Mouse (Mus musculus): Measurements from ENCODE around the gene Dpf1. TPM values are rescaled to one million over a fixed set of nuclear protein-coding genes. Genes with fewer than 3 reads are reported as not detected.
A peak's percentile ranks its signal among the peaks of the same experiment; 100 is the strongest.

Gene Dpf1
- total RNA-seq, 2 experiments from 2014 or later = 106 to 113 TPM

GRCm38 (mm10) chr7:29291616-29292457 is 11.9 kb upstream of the Dpf1 start:
- H3K27ac ChIP-seq = peak overlapping the region; percentile 86
- peak overlapping the region; percentile 30; the same call in 1 of the 2 replicates for H3K4me3 ChIP-seq
- DNase-seq (ENCODE audit: low spot score in 2 of 2) = no peak
- TF ChIP-seq CTCF (conservative IDR thresholded peaks at IDR 0.05) = no peak

GRCm38 (mm10) chr7:29292458-29293098 is 11.2 kb upstream of the Dpf1 start:
- Histone ChIP-seq H3K27ac (peak overlapping the region; percentile 81), H3K4me3 (peak overlapping the region; percentile 20)
- no peak for TF ChIP-seq CTCF (conservative IDR thresholded peaks at IDR 0.05)
- DNase-seq (ENCODE audit: low spot score in 2 of 2) = no peak

- no peak for DNase-seq (ENCODE audit: low spot score in 2 of 2)
- no peak for TF ChIP-seq CTCF (conservative IDR thresholded peaks at IDR 0.05)
- Histone ChIP-seq H3K4me3 (no peak overlapping the region), H3K27ac (peak overlapping the region; percentile 81)
Measured at GRCm38 (mm10) chr7:29293131-29294065, 10.4 kb upstream of the Dpf1 start.

GRCm38 (mm10) chr7:29294111-29294761 is 9.5 kb upstream of the Dpf1 start:
- peak overlapping the region; percentile 81 for H3K27ac ChIP-seq
- TF ChIP-seq CTCF (conservative IDR thresholded peaks at IDR 0.05) = no peak
- DNase-seq (ENCODE audit: low spot score in 2 of 2) = no peak
- H3K4me3 ChIP-seq = no peak overlapping the region

GRCm38 (mm10) chr7:29295861-29296647 is 7.7 kb upstream of the Dpf1 start:
- TF ChIP-seq CTCF (conservative IDR thresholded peaks at IDR 0.05) = no peak
- Histone ChIP-seq H3K4me3 (no peak overlapping the region), H3K27ac (no peak overlapping the region)
- DNase-seq (ENCODE audit: low spot score in 2 of 2) = no peak

- H3K4me3 ChIP-seq = no peak overlapping the region
- peak in 1 of 2 experiments; percentile 72 for DNase-seq (ENCODE audit: low spot score in 2 of 2)
- TF ChIP-seq CTCF (conservative IDR thresholded peaks at IDR 0.05) = peak; percentile 80
- H3K27ac ChIP-seq = no peak overlapping the region
Measured at GRCm38 (mm10) chr7:29296998-29297397, 6.8 kb upstream of the Dpf1 start.

- H3K4me3 ChIP-seq = no peak overlapping the region
- peak; percentile 79 for TF ChIP-seq CTCF (conservative IDR thresholded peaks at IDR 0.05)
- H3K27ac ChIP-seq = no peak overlapping the region
- DNase-seq (ENCODE audit: low spot score in 2 of 2) = peak in 1 of 2 experiments; percentile 72
Measured at GRCm38 (mm10) chr7:29301127-29301566, 2.6 kb upstream of the Dpf1 start.

- Histone ChIP-seq H3K4me3 (no peak overlapping the region), H3K27ac (no peak overlapping the region)
- TF ChIP-seq CTCF (conservative IDR thresholded peaks at IDR 0.05) = no peak
- DNase-seq (ENCODE audit: low spot score in 2 of 2) = no peak
Measured at GRCm38 (mm10) chr7:29302641-29303040, 1.1 kb upstream of the Dpf1 start.

GRCm38 (mm10) chr7:29304463-29305262 is 912 bp downstream of the Dpf1 start:
- no peak for DNase-seq (ENCODE audit: low spot score in 2 of 2)
- Histone ChIP-seq H3K27ac (peak overlapping the region; percentile 70), H3K4me3 (peak overlapping the region; percentile 71)
- TF ChIP-seq CTCF (conservative IDR thresholded peaks at IDR 0.05) = no peak

GRCm38 (mm10) chr7:29305263-29305988 is 1.7 kb downstream of the Dpf1 start:
- no peak for DNase-seq (ENCODE audit: low spot score in 2 of 2)
- TF ChIP-seq CTCF (conservative IDR thresholded peaks at IDR 0.05) = no peak
- Histone ChIP-seq H3K27ac (peak overlapping the region; percentile 70; the same call in 1 of the 2 replicates), H3K4me3 (peak overlapping the region; percentile 71)

All from layer of hippocampus, adult 2 months (tissue).